Mouse (Mus musculus): ENCODE measurements at regions not wholly inside any gene's neighbourhood (a gene's known extent, or its start where the extent isn't known, plus 50 kb on each side); places are given as distances from the start of the nearest gene placed in this dataset.

DNA sequence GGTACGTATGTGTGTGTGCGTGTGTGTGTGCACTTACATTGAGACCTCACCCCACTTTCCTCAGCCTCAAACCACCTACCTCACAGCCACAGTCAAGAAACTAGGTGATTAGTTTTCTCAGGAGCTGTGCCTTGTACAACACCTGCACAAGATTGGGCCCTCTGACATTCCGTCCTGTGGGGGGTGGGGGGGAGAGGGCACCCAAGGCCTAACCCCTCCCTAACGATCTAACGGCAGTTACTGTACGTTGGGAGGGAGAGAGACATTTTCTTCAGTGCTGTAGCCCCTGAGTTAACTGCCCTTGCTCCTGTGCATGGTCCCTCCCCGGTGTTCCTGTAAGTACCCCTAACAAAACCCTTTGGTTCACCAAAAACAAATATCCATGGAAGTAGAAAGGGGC lies 250.0 kb downstream of the Gadd45g start:
- Histone ChIP-seq H3K4me1 (ENCODE audit: control insufficient read depth, insufficient read depth, low read length) (no peaks in the 10 kb centered on the region), H3K27me3 (ENCODE audit: control insufficient read depth, insufficient read depth, low read length, poor library complexity, severe bottlenecking) (no peaks in the 10 kb centered on the region), H3K9me3 (replicated peaks; ENCODE audit: control insufficient read depth, insufficient read depth, low read length, poor library complexity, severe bottlenecking) (no peaks in the 10 kb centered on the region; the same call in 1 of the 2 replicates), H3K9ac (ENCODE audit: low read depth, poor library complexity, severe bottlenecking) (no peak overlapping the region), H3K36me3 (ENCODE audit: control insufficient read depth, insufficient read depth, low read length, poor library complexity, severe bottlenecking) (no peaks in the 10 kb centered on the region), H3K4me3 (ENCODE audit: low read depth, low read length) (no peak overlapping the region), H3K27ac (ENCODE audit: insufficient read depth, low read length) (no peak overlapping the region)
- TF ChIP-seq EP300 (IDR thresholded peaks at IDR 0.05; ENCODE audit: insufficient read depth, low read depth, low read length) (no peak), POLR2A (IDR thresholded peaks at IDR 0.05; ENCODE audit: insufficient read depth, low read length) (no peak), CTCF (IDR thresholded peaks at IDR 0.05; ENCODE audit: low read depth, low read length) (no peak)

GRCm38 (mm10) chr13:52105989-52106642 lies 259.6 kb downstream of the Gadd45g start:
- no peaks in the 10 kb centered on the region for H3K27me3 ChIP-seq (ENCODE audit: control insufficient read depth, insufficient read depth, low read length, poor library complexity, severe bottlenecking)
- no peaks in the 10 kb centered on the region for H3K4me1 ChIP-seq (ENCODE audit: control insufficient read depth, insufficient read depth, low read length)

DNA sequence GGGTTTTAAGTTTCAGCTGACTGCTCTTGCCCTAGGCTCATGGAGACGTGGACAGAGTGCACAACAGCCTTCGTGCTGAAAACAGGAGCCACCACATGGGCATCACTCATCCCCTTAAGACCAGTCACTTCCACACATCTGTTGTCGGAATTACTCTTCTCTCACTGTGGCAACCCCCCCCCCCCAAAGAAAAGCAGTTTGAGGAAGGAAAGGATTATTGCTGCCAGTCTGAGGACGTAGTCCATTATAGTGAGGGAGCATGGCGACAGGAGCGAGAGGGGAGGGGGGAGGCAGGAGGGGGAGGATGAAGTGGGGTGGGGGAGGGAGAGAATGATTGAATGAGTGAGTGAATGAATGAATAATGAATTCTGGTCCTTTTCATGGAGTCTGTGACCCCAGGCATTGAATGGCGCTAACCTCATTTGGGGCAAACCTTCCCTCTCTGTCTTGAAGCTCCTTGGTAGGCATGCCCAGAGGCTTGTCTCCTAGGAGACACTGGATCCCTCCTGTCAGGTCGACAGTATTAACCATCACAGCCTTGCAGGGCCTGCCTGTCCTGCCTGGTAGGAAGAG lies 262.0 kb downstream of the Gadd45g start:
- no peak for TF ChIP-seq CTCF (IDR thresholded peaks at IDR 0.05; ENCODE audit: low read depth, low read length)
- no peak for TF ChIP-seq POLR2A (IDR thresholded peaks at IDR 0.05; ENCODE audit: insufficient read depth, low read length)
- TF ChIP-seq EP300 (IDR thresholded peaks at IDR 0.05; ENCODE audit: insufficient read depth, low read depth, low read length), result no peak
- Histone ChIP-seq H3K27ac (ENCODE audit: insufficient read depth, low read length) (no peak overlapping the region), H3K4me1 (ENCODE audit: control insufficient read depth, insufficient read depth, low read length) (no peaks in the 10 kb centered on the region), H3K36me3 (ENCODE audit: control insufficient read depth, insufficient read depth, low read length, poor library complexity, severe bottlenecking) (no peaks in the 10 kb centered on the region), H3K4me3 (ENCODE audit: low read depth, low read length) (no peak overlapping the region), H3K9me3 (replicated peaks; ENCODE audit: control insufficient read depth, insufficient read depth, low read length, poor library complexity, severe bottlenecking) (no peaks in the 10 kb centered on the region), H3K9ac (ENCODE audit: low read depth, poor library complexity, severe bottlenecking) (no peak overlapping the region), H3K27me3 (ENCODE audit: control insufficient read depth, insufficient read depth, low read length, poor library complexity, severe bottlenecking) (no peaks in the 10 kb centered on the region)

More at GRCm38 (mm10) chr13:52105989-52106642, 259.6 kb downstream of the Gadd45g start:
- TF ChIP-seq CTCF (IDR thresholded peaks at IDR 0.05; ENCODE audit: low read depth, low read length) (no peak), POLR2A (IDR thresholded peaks at IDR 0.05; ENCODE audit: insufficient read depth, low read length) (no peak), EP300 (IDR thresholded peaks at IDR 0.05; ENCODE audit: insufficient read depth, low read depth, low read length) (no peak)
- Histone ChIP-seq H3K27ac (ENCODE audit: insufficient read depth, low read length) (no peak overlapping the region), H3K4me3 (ENCODE audit: low read depth, low read length) (no peak overlapping the region), H3K9ac (ENCODE audit: low read depth, poor library complexity, severe bottlenecking) (no peak overlapping the region), H3K36me3 (ENCODE audit: control insufficient read depth, insufficient read depth, low read length, poor library complexity, severe bottlenecking) (no peaks in the 10 kb centered on the region), H3K9me3 (replicated peaks; ENCODE audit: control insufficient read depth, insufficient read depth, low read length, poor library complexity, severe bottlenecking) (no peaks in the 10 kb centered on the region)

GRCm38 (mm10) chr13:52109039-52109759 lies 262.7 kb downstream of the Gadd45g start:
- Histone ChIP-seq H3K27ac (ENCODE audit: insufficient read depth, low read length) (no peak overlapping the region), H3K27me3 (ENCODE audit: control insufficient read depth, insufficient read depth, low read length, poor library complexity, severe bottlenecking) (no peaks in the 10 kb centered on the region), H3K36me3 (ENCODE audit: control insufficient read depth, insufficient read depth, low read length, poor library complexity, severe bottlenecking) (no peaks in the 10 kb centered on the region), H3K4me1 (ENCODE audit: control insufficient read depth, insufficient read depth, low read length) (no peaks in the 10 kb centered on the region), H3K9me3 (replicated peaks; ENCODE audit: control insufficient read depth, insufficient read depth, low read length, poor library complexity, severe bottlenecking) (no peaks in the 10 kb centered on the region), H3K9ac (ENCODE audit: low read depth, poor library complexity, severe bottlenecking) (no peak overlapping the region), H3K4me3 (ENCODE audit: low read depth, low read length) (no peak overlapping the region)
- TF ChIP-seq CTCF (IDR thresholded peaks at IDR 0.05; ENCODE audit: low read depth, low read length) (no peak), POLR2A (IDR thresholded peaks at IDR 0.05; ENCODE audit: insufficient read depth, low read length) (no peak), EP300 (IDR thresholded peaks at IDR 0.05; ENCODE audit: insufficient read depth, low read depth, low read length) (no peak)

GRCm38 (mm10) chr13:52110750-52111149 lies 264.3 kb downstream of the Gadd45g start:
- H3K4me3 ChIP-seq (ENCODE audit: low read depth, low read length), result no peak overlapping the region
- no peaks in the 10 kb centered on the region for H3K36me3 ChIP-seq (ENCODE audit: control insufficient read depth, insufficient read depth, low read length, poor library complexity, severe bottlenecking)
- H3K27ac ChIP-seq (ENCODE audit: insufficient read depth, low read length), result no peak overlapping the region
- H3K9ac ChIP-seq (ENCODE audit: low read depth, poor library complexity, severe bottlenecking), result no peak overlapping the region
- no peaks in the 10 kb centered on the region for H3K4me1 ChIP-seq (ENCODE audit: control insufficient read depth, insufficient read depth, low read length)
- H3K9me3 ChIP-seq (replicated peaks; ENCODE audit: control insufficient read depth, insufficient read depth, low read length, poor library complexity, severe bottlenecking), result no peaks in the 10 kb centered on the region
- H3K27me3 ChIP-seq (ENCODE audit: control insufficient read depth, insufficient read depth, low read length, poor library complexity, severe bottlenecking), result no peaks in the 10 kb centered on the region
- TF ChIP-seq CTCF (IDR thresholded peaks at IDR 0.05; ENCODE audit: low read depth, low read length), result no peak
- TF ChIP-seq POLR2A (IDR thresholded peaks at IDR 0.05; ENCODE audit: insufficient read depth, low read length), result no peak
- no peak for TF ChIP-seq EP300 (IDR thresholded peaks at IDR 0.05; ENCODE audit: insufficient read depth, low read depth, low read length)

- H3K4me1 ChIP-seq (ENCODE audit: control insufficient read depth, insufficient read depth, low read length), result no peaks in the 10 kb centered on the region
- H3K36me3 ChIP-seq (ENCODE audit: control insufficient read depth, insufficient read depth, low read length, poor library complexity, severe bottlenecking), result no peaks in the 10 kb centered on the region
- TF ChIP-seq POLR2A (IDR thresholded peaks at IDR 0.05; ENCODE audit: insufficient read depth, low read length) (no peak), CTCF (IDR thresholded peaks at IDR 0.05; ENCODE audit: low read depth, low read length) (no peak), EP300 (IDR thresholded peaks at IDR 0.05; ENCODE audit: insufficient read depth, low read depth, low read length) (no peak)
- no peak overlapping the region for H3K27ac ChIP-seq (ENCODE audit: insufficient read depth, low read length)
- no peaks in the 10 kb centered on the region for H3K9me3 ChIP-seq (replicated peaks; ENCODE audit: control insufficient read depth, insufficient read depth, low read length, poor library complexity, severe bottlenecking)
- no peaks in the 10 kb centered on the region for H3K27me3 ChIP-seq (ENCODE audit: control insufficient read depth, insufficient read depth, low read length, poor library complexity, severe bottlenecking)
- no peak overlapping the region for H3K4me3 ChIP-seq (ENCODE audit: low read depth, low read length)
- no peak overlapping the region for H3K9ac ChIP-seq (ENCODE audit: low read depth, poor library complexity, severe bottlenecking)
These were observed 267.1 kb downstream of the Gadd45g start for GRCm38 (mm10) chr13:52113549-52113948.

Data from ES-Bruce4 (cell line).